16 mouse cellular contexts compared by ENCODE assay signal in genomic region chr6:114838872-114839271, GRCm38 (mm10).
DNase-seq lines count a peak whose midpoint lies in the region; ATAC-seq lines count a peak whose summit lies in the region.
"Had no signal": no experiment of that assay in that cellular context is flagged by ENCODE, and none has a peak within 500 bp of the region (broad histone marks: within the 10 kb centered on the region; RNA-seq: fewer than 3 reads in every experiment).

No protein-coding gene starts in this region.

- no peak for DNase-seq in embryonic facial prominence, embryonic 10.5 days (ENCODE audit: low spot score)
- no peak for DNase-seq in heart, embryonic 10.5 days (ENCODE audit: low spot score)
- no peak for DNase-seq in heart, postnatal 14 days
- DNase-seq in lung, postnatal 10 days: peak; percentile 61
- DNase-seq in lung, postnatal 25 days (ENCODE audit: low spot score): no peak
- peak; percentile 81 for DNase-seq in skeletal muscle tissue, adult 2 months (ENCODE audit: low read depth, low spot score)
- no peak for DNase-seq in natural killer cell, adult 2 months (ENCODE audit: low spot score in 2 of 2)
- DNase-seq: B cell, adult 2 months; cerebellum, postnatal 14 days; kidney, adult 8-10 months had no signal

- 93% methylated on average over 4 of the region's 4 CpGs for WGBS in embryonic facial prominence, embryonic 13.5 days
- WGBS in embryonic facial prominence, embryonic 10.5 days: 86% methylated on average over 4 of the region's 4 CpGs
- 37% methylated on average over 4 of the region's 4 CpGs for WGBS in heart, embryonic 10.5 days

- H3K4me3 ChIP-seq in embryonic facial prominence, embryonic 13.5 days: no peak overlapping the region
- no peak overlapping the region for H3K4me3 ChIP-seq in embryonic facial prominence, embryonic 10.5 days
- H3K4me3 ChIP-seq in heart, embryonic 10.5 days: no peak overlapping the region
- H3K4me3 ChIP-seq: erythroblast, embryonic 14.5 days; heart, embryonic 15.5 days; midbrain, embryonic 12.5 days had no signal

- no peaks in the 10 kb centered on the region for H3K27me3 ChIP-seq in embryonic facial prominence, embryonic 13.5 days
- no peaks in the 10 kb centered on the region for H3K27me3 ChIP-seq in embryonic facial prominence, embryonic 10.5 days (replicated peaks; ENCODE audit: low read depth, poor library complexity, severe bottlenecking)
- H3K27me3 ChIP-seq in heart, embryonic 10.5 days (ENCODE audit: insufficient read depth, poor library complexity, severe bottlenecking): no peaks in the 10 kb centered on the region
- H3K27me3 ChIP-seq: heart, embryonic 15.5 days; midbrain, embryonic 12.5 days; Patski had no signal

- ATAC-seq in embryonic facial prominence, embryonic 13.5 days (ENCODE audit: insufficient number of reproducible peaks, insufficient read depth, low FRiP score, low TSS enrichment, low read depth): no peak
- ATAC-seq: hindbrain, embryonic 16.5 days had no signal

- no peak overlapping the region for H3K9ac ChIP-seq in embryonic facial prominence, embryonic 13.5 days
- H3K9ac ChIP-seq: heart, embryonic 15.5 days; midbrain, embryonic 12.5 days had no signal

- intact Hi-C loops in heart, postnatal 14 days (cut with DNase I): no loop called here

- peaks cover 4% of the 10 kb centered on the region; the same call in 1 of the 2 replicates for H3K9me3 ChIP-seq in embryonic facial prominence, embryonic 13.5 days
- H3K9me3 ChIP-seq in embryonic facial prominence, embryonic 10.5 days: 0 out of 2 replicates have a peak, but pooled peaks cover 2% of the 10 kb centered on the region
- no peaks in the 10 kb centered on the region for H3K9me3 ChIP-seq in heart, embryonic 10.5 days
- H3K9me3 ChIP-seq: heart, embryonic 15.5 days; midbrain, embryonic 12.5 days had no signal

- peaks cover 55% of the 10 kb centered on the region for H3K4me1 ChIP-seq in embryonic facial prominence, embryonic 13.5 days
- H3K4me1 ChIP-seq in embryonic facial prominence, embryonic 10.5 days: peaks cover 55% of the 10 kb centered on the region
- peaks cover 62% of the 10 kb centered on the region for H3K4me1 ChIP-seq in heart, embryonic 10.5 days

- peak overlapping the region; percentile 39; the same call in 1 of the 2 replicates for H3K27ac ChIP-seq in embryonic facial prominence, embryonic 13.5 days
- no peak overlapping the region; the same call in 1 of the 2 replicates for H3K27ac ChIP-seq in embryonic facial prominence, embryonic 10.5 days (replicated peaks)
- peak overlapping the region; percentile 60 for H3K27ac ChIP-seq in heart, embryonic 10.5 days
- H3K27ac ChIP-seq: heart, embryonic 15.5 days; midbrain, embryonic 12.5 days had no signal

- H3K4me2 ChIP-seq in embryonic facial prominence, embryonic 13.5 days: no peak overlapping the region
- H3K4me2 ChIP-seq: heart, embryonic 15.5 days; midbrain, embryonic 12.5 days had no signal

- H3K36me3 ChIP-seq in embryonic facial prominence, embryonic 13.5 days: no peaks in the 10 kb centered on the region
- no peaks in the 10 kb centered on the region for H3K36me3 ChIP-seq in embryonic facial prominence, embryonic 10.5 days (replicated peaks)
- H3K36me3 ChIP-seq in heart, embryonic 10.5 days: 0 out of 2 replicates have a peak, but pooled peaks cover 2% of the 10 kb centered on the region
- H3K36me3 ChIP-seq: heart, embryonic 15.5 days; midbrain, embryonic 12.5 days had no signal

Comparison
In these comparisons a context has a peak if more than half of its experiments do, and no peak if none do; other contexts are left out.
1. DNase-seq: peak in lung, postnatal 10 days (single experiment) and skeletal muscle tissue, adult 2 months (single experiment); none in embryonic facial prominence, embryonic 10.5 days (single experiment), heart, embryonic 10.5 days (single experiment), heart, postnatal 14 days (0 of 2), lung, postnatal 25 days (single experiment) and natural killer cell, adult 2 months (0 of 2).